Mouse (Mus musculus) cerebellum, adult 2 months (tissue): ENCODE measurements at regions not wholly inside any gene's neighbourhood (a gene's known extent, or its start where the extent isn't known, plus 50 kb on each side); places are given as distances from the start of the nearest gene placed in this dataset.

Experiments used
- DNase-seq, 2 experiments: peaks; one replicate each; pipeline ENCODE4 v3.0.0; 2021
- H3K27ac ChIP-seq: fragments of 200-500 bp; 2 replicates; pipeline ENCODE4 v1.5.1; 2012; ENCODE audit warnings: low read length, control low read depth, inconsistent platforms; ENCODE audit not compliant: insufficient read depth
- H3K27me3 ChIP-seq: fragments of 200-500 bp; 2 replicates; pipeline ENCODE4 v1.6.1; 2012; ENCODE audit warnings: inconsistent platforms, mild to moderate bottlenecking, low read length, moderate library complexity; ENCODE audit not compliant: control insufficient read depth, insufficient read depth
- H3K4me1 ChIP-seq: fragments of 200-500 bp; 2 replicates; pipeline ENCODE4 v1.6.1; 2011; ENCODE audit warnings: low read length; ENCODE audit not compliant: control insufficient read depth, insufficient read depth
- H3K4me3 ChIP-seq: fragments of 200-500 bp; replicated peaks from 2 replicates; pipeline ENCODE3; 2011; ENCODE audit warnings: mild to moderate bottlenecking, low read depth, low read length, control low read depth; ENCODE audit not compliant: insufficient read depth
- CTCF ChIP-seq: fragments of 200-500 bp; IDR thresholded peaks from 2 replicates; pipeline ENCODE4 v1.5.1; 2011; ENCODE audit warnings: low read depth, mild to moderate bottlenecking, control low read depth, low read length, moderate library complexity, borderline replicate concordance; ENCODE audit not compliant: insufficient read depth
- POLR2A ChIP-seq: fragments of 200-500 bp; IDR thresholded peaks from 2 replicates; pipeline ENCODE4 v1.6.1; 2011; ENCODE audit warnings: low read length, control low read depth, borderline replicate concordance; ENCODE audit not compliant: insufficient read depth
- whole genome bisulfite sequencing: fragments of 180-500 bp; shearing (Covaris S2); methylation state at CpG from one replicate; pipeline ENCODE4 v1.1.7; 2018; 5-methylcytosine and 5-hydroxymethylcytosine counted together

GRCm38 (mm10) chr2:172787203-172787944 is 152.7 kb downstream of the Bmp7 start:
- no peak for TF ChIP-seq POLR2A
- no peak for TF ChIP-seq CTCF
- no peak overlapping the region for H3K27ac ChIP-seq
- H3K4me1 ChIP-seq, result no peaks in the 10 kb centered on the region
- WGBS, result 26% methylated on average over 30 of the region's 30 CpGs
- no peak overlapping the region for H3K4me3 ChIP-seq
- DNase-seq, result no peak
- H3K27me3 ChIP-seq, result no peaks in the 10 kb centered on the region; the same call in 1 of the 2 replicates

- no peak for TF ChIP-seq CTCF
- no peak for DNase-seq
- Histone ChIP-seq H3K4me3 (no peak overlapping the region), H3K4me1 (no peaks in the 10 kb centered on the region), H3K27me3 (no peaks in the 10 kb centered on the region; the same call in 1 of the 2 replicates), H3K27ac (no peak overlapping the region)
- 5% methylated on average over 10 of the region's 10 CpGs for WGBS
Observed at GRCm38 (mm10) chr2:172789260-172789659, 150.9 kb downstream of the Bmp7 start.

- no peak overlapping the region for H3K4me3 ChIP-seq
- no peak for DNase-seq
- WGBS, result 33% methylated on average over 10 of the region's 10 CpGs
- H3K27me3 ChIP-seq, result no peaks in the 10 kb centered on the region; the same call in 1 of the 2 replicates
- no peak for TF ChIP-seq POLR2A
- TF ChIP-seq CTCF, result no peak
- no peaks in the 10 kb centered on the region for H3K4me1 ChIP-seq
- no peak overlapping the region for H3K27ac ChIP-seq
Observed at GRCm38 (mm10) chr2:172792555-172792954, 147.6 kb downstream of the Bmp7 start.

DNA sequence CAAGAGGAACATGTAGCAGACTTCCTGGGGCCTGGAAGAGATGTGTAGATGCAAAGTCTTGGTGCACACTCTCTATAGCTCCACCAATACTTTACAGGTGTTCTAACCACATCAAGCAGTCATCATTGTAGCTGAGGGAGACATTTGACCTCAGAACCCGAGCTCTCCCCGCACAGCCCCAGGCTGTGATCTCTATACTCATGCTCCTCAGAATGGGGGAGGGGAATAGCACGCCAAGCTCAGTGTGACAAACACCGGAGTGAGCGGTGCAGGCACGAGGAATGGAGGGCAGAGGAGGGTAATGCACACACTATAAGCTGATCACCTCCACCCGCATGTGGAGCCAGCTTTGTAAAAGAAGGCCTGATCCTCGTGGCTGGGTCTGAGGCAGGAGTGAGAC is 146.1 kb downstream of the Bmp7 start:
- 79% methylated on average over 8 of the region's 8 CpGs for WGBS
- H3K27me3 ChIP-seq, result no peaks in the 10 kb centered on the region

GRCm38 (mm10) chr2:172794771-172795170 is 145.3 kb downstream of the Bmp7 start:
- no peaks in the 10 kb centered on the region for H3K4me1 ChIP-seq
- DNase-seq, result no peak
- 88% methylated on average over 10 of the region's 10 CpGs for WGBS
- H3K27ac ChIP-seq, result no peak overlapping the region
- no peak overlapping the region for H3K4me3 ChIP-seq
- TF ChIP-seq POLR2A, result no peak
- no peak for TF ChIP-seq CTCF
- H3K27me3 ChIP-seq, result no peaks in the 10 kb centered on the region

More for the DNA sequence above, 146.1 kb downstream of the Bmp7 start:
- Histone ChIP-seq H3K27ac (no peak overlapping the region), H3K4me3 (no peak overlapping the region), H3K4me1 (no peaks in the 10 kb centered on the region)
- TF ChIP-seq CTCF (no peak), POLR2A (no peak)
- no peak for DNase-seq

GRCm38 (mm10) chr2:172796104-172796503 is 144.0 kb downstream of the Bmp7 start:
- no peak for TF ChIP-seq POLR2A
- TF ChIP-seq CTCF, result no peak
- Histone ChIP-seq H3K4me1 (no peaks in the 10 kb centered on the region), H3K4me3 (no peak overlapping the region), H3K27ac (no peak overlapping the region), H3K27me3 (no peaks in the 10 kb centered on the region)
- 47% methylated on average over 6 of the region's 6 CpGs for WGBS
- no peak for DNase-seq

GRCm38 (mm10) chr2:172796955-172797354 is 143.2 kb downstream of the Bmp7 start:
- TF ChIP-seq POLR2A, result no peak
- TF ChIP-seq CTCF, result no peak
- Histone ChIP-seq H3K27me3 (no peaks in the 10 kb centered on the region), H3K4me3 (no peak overlapping the region), H3K4me1 (no peaks in the 10 kb centered on the region), H3K27ac (no peak overlapping the region)
- WGBS, result 29% methylated on average over 6 of the region's 6 CpGs
- DNase-seq, result no peak

DNA sequence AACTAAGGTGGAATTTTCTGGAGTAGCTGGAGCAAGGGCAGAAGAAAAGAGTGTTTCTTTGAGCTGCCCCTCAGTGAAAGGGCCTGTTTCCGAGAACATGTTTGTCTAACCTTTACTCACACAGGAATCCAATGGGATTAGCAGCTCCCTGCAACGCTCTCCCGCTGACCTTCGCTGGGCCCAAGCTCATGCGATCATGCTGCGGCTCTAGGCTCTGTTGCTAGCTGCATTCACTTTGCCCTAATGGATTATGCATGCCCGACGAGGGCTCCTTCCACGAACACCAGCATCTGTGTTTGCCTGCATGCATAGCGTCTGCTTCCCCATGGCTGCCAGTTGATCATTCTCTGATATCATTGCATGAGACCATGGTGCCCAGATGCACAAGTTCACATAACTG is 140.2 kb downstream of the Bmp7 start:
- DNase-seq, result no peak
- WGBS, result 18% methylated on average over 10 of the region's 10 CpGs
- Histone ChIP-seq H3K4me1 (no peaks in the 10 kb centered on the region), H3K27ac (no peak overlapping the region), H3K27me3 (no peaks in the 10 kb centered on the region), H3K4me3 (no peak overlapping the region)
- TF ChIP-seq POLR2A, result no peak
- TF ChIP-seq CTCF, result no peak
